Mouse (Mus musculus): ENCODE measurements at regions not wholly inside any gene's neighbourhood (a gene's known extent, or its start where the extent isn't known, plus 50 kb on each side); places are given as distances from the start of the nearest gene placed in this dataset.

DNA sequence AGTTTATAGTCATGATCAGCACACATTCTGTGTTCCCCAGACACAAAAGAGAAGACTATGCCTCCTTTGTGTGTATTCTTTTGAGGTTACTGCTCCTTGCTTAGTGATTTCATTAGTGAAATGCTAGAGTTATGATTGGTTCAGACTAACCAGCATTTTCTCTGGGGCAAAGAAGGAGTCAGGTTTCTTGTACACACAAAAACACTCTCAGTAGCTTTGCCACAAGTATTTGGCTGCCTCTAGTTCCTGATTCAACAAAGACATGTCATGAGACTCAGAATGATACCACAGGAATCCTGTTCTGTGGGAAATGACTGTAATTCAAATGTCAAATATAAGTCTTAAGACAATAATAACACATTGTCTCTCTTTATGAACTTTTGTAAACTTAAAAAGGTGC is 86.9 kb downstream of the Alx1 start:
- no peak for DNase-seq

GRCm38 (mm10) chr10:102940823-102941519 is 89.0 kb downstream of the Alx1 start:
- no peak for DNase-seq

DNA sequence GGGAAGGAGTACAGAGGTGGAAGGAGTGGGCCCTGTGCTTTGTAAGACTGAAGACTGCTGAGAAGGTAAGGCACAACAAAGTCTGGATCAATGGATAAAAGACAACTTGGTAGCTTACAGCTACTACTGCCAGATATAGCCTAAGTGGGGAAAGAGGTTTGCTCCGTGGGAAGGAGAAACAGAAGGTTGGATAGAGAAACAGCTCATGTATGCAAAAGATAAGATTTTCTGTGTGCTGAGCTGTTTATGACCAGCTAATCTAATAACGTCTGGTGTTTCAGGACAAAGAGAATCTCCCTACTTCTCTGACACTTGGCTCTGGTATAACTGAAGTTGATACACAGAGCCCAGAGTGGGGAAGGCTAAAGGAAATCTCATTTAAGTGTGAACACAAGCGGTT is 98.6 kb downstream of the Alx1 start:
- no peak for DNase-seq

- DNase-seq, result no peak
Observed at GRCm38 (mm10) chr10:102928651-102929050, 101.4 kb downstream of the Alx1 start.

DNA sequence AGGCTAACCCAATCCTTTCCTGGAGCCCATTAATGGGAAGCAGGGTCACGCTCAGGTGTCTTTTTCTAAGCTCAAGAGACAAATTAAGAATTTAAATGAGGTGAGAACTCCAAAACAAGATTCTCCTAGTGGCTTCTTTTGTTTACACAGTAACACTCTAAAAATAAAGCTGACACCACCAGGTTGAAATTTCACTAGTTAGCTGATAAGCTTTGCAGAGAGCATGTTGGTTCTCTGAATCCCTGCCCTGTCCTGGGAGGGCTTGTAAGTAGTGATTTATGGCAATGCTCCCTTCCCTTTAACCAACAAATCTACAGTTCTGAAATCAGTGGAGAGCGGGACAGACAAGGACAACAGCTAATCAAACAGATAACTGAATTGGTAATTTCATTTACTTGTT is 132.6 kb downstream of the Alx1 start:
- no peak for DNase-seq

GRCm38 (mm10) chr10:102895952-102896351 is 134.1 kb downstream of the Alx1 start:
- DNase-seq, result no peak

DNA sequence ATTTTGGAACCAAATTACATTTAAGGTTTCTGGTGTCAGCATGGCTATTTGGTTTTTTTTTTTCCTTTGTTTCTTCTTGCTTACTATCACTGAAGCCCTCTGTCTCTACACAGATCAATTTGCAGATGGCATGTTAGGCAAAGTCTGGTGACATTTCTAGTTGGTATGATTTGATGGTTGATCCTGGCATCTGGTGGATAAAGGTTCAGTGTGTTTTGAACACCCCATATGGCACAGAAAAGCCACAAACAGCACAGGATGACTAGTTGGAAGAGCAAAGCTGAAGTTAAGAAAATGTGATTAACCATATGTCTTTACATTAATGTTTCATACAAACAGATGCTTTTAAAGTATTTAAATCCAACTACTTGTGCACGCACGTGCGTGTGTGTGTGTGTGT is 137.6 kb downstream of the Alx1 start:
- no peak for DNase-seq

GRCm38 (mm10) chr10:102889709-102890108 is 140.3 kb downstream of the Alx1 start:
- no peak for DNase-seq

GRCm38 (mm10) chr10:102881824-102882438 is 148.1 kb downstream of the Alx1 start:
- no peak for DNase-seq

GRCm38 (mm10) chr10:102878010-102878409 is 152.0 kb downstream of the Alx1 start:
- DNase-seq, result no peak

DNA sequence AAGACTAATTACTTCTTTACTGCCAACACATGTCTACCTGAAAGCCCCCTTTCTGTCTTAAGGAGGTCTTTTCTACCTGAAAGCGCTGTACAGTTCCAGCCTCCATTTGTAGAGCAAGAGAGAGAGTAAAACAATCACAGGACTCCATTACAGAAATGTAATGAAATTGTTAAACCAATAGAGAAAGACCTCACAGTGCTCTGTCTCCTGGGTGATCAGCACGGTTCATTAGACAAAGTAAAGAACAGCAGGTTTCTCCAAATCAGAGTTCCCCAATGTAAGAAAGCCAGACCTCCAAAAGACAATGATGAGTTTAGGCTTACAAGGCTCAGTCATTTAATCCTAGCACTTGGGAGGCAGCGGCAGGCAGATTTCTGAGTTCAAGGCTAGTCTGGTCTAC is 153.1 kb downstream of the Alx1 start:
- DNase-seq, result no peak

- no peak for DNase-seq
Observed at GRCm38 (mm10) chr10:102866920-102867319, 163.1 kb downstream of the Alx1 start.

GRCm38 (mm10) chr10:102836567-102837224 is 193.3 kb downstream of the Alx1 start:
- no peak for DNase-seq

DNA sequence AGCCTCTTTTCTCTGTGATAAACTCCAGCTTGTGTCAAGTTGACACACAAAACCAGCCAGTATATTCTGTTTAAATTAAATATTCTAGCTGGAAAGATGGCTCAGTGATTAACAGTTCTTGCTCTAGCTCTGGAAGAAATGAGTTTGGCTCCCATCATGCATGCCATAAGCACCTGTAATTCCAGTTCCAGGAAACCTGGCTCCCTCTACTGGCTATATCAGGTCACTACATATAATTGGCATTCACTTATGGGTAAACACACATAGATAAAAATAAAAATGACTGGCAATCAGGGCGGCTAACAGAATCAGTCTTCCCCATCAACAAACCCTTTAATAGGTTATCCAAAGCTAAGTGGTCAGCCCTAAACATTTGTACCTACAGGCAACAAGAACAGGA is 194.2 kb downstream of the Alx1 start:
- no peak for DNase-seq

- DNase-seq, result no peak
Observed at GRCm38 (mm10) chr10:102829606-102830005, 200.4 kb downstream of the Alx1 start.

GRCm38 (mm10) chr10:102823434-102823833 is 206.6 kb downstream of the Alx1 start:
- DNase-seq, result no peak

DNA sequence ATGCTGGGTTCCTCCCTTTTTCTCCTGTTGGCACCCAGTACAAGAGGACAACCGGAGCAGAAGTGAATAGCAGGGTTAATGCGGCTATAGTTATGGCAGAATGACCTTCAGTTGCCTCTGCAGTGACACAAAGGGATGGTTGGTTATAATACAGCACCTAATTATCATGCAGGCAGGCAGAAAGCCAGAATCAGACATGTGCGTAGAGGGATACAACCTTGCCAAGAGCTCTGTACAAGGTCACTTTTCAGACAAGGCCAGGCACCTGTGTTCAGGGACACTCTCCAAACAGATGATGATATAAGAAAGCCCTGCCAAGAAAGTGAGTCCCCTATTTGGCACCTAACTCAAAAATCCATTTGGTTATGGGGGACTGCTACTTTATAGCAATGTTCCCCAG is 228.6 kb downstream of the Alx1 start:
- peak; percentile 38 for DNase-seq

GRCm38 (mm10) chr10:102779243-102779642 is 250.8 kb downstream of the Alx1 start:
- no peak for DNase-seq

GRCm38 (mm10) chr10:102763696-102764095 is 251.7 kb downstream of the Rassf9 start:
- DNase-seq, result no peak

DNA sequence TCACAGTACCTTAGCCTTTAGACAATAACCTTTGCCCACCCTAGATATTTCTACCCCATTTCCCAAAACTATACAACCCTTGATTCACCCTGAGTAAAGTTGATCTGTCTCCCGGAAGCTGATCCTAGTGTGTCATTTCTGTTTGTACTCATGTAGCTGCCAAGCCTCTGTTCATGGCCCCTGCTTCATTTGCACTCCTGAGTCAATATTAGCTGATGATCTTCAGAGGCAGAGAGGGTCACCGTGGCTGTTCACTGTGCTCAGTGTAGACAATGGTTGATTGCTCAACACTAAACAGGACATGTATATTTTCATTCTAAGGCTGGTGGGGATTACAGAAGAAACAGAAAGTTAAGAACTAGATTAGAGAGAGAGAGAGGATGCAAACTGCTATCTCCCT is 250.4 kb downstream of the Rassf9 start:
- DNase-seq, result no peak

- DNase-seq, result peak; percentile 4
Observed at GRCm38 (mm10) chr10:102735207-102735606, 223.2 kb downstream of the Rassf9 start.

GRCm38 (mm10) chr10:102732420-102732819 is 220.4 kb downstream of the Rassf9 start:
- no peak for DNase-seq

- no peak for DNase-seq
Observed at GRCm38 (mm10) chr10:102712263-102712662, 200.2 kb downstream of the Rassf9 start.

DNA sequence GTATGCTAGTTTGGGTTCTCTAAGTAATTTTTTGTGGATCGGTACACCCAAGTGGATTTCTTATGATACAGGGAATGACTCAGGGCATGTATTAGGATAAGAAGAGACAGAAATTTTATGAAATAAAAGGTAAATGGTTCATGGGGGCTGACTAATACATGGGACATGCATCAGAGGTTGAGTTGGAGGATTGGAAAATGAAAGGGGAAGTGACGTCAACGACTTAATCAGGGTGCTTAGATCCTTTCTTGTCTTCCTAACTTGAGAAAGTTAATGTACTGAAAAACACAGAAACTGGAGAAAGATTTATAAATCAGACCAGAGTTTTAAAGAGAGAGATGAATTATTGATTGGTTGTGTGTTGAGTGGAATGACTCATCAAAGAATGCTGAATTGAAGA is 193.8 kb downstream of the Rassf9 start:
- DNase-seq, result no peak

All from adrenal gland, adult 8-10 months (tissue).